Mouse (Mus musculus): Measurements from ENCODE around the gene St6galnac3. TPM values are rescaled to one million over a fixed set of nuclear protein-coding genes. Genes with fewer than 3 reads are reported as not detected.

The St6galnac3 gene
- total and polyA plus RNA-seq, 3 experiments, result 2.2 to 5.2 (median 4.9) TPM

- DNase-seq, result no peak
- H3K4me3 ChIP-seq, result no peak overlapping the region
- 82% methylated on average over 10 of the region's 10 CpGs for WGBS
- no peaks in the 10 kb centered on the region for H3K79me2 ChIP-seq (replicated peaks; ENCODE audit: control insufficient read depth, insufficient read depth, low read length)
- intact Hi-C loops (cut with DNase I), result no loop called here
- TF ChIP-seq CTCF (IDR thresholded peaks at IDR 0.05) (no peak), EP300 (IDR thresholded peaks at IDR 0.05; ENCODE audit: insufficient read depth, low read depth, low read length) (no peak), POLR2A (IDR thresholded peaks at IDR 0.05; ENCODE audit: insufficient read depth, low read depth, low read length) (no peak)
- no peaks in the 10 kb centered on the region for H3K27me3 ChIP-seq (ENCODE audit: control insufficient read depth, insufficient read depth, low read length)
- H3K36me3 ChIP-seq (ENCODE audit: control insufficient read depth, insufficient read depth, low read length), result no peaks in the 10 kb centered on the region
- peaks cover 2% of the 10 kb centered on the region for H3K4me1 ChIP-seq (ENCODE audit: control insufficient read depth, insufficient read depth, low read length)
- no peak overlapping the region for H3K9ac ChIP-seq (ENCODE audit: low read depth, low read length)
- H3K27ac ChIP-seq, result no peak overlapping the region
Observed at GRCm38 (mm10) chr3:153682303-153682702, 42.7 kb downstream of the St6galnac3 start.

- Histone ChIP-seq H3K79me2 (replicated peaks; ENCODE audit: control insufficient read depth, insufficient read depth, low read length) (no peaks in the 10 kb centered on the region), H3K36me3 (ENCODE audit: control insufficient read depth, insufficient read depth, low read length) (no peaks in the 10 kb centered on the region), H3K9ac (ENCODE audit: low read depth, low read length) (no peak overlapping the region), H3K4me3 (no peak overlapping the region), H3K27ac (no peak overlapping the region), H3K27me3 (ENCODE audit: control insufficient read depth, insufficient read depth, low read length) (no peaks in the 10 kb centered on the region), H3K4me1 (ENCODE audit: control insufficient read depth, insufficient read depth, low read length) (peaks cover 5% of the 10 kb centered on the region)
- TF ChIP-seq CTCF (IDR thresholded peaks at IDR 0.05) (no peak), EP300 (IDR thresholded peaks at IDR 0.05; ENCODE audit: insufficient read depth, low read depth, low read length) (no peak), POLR2A (IDR thresholded peaks at IDR 0.05; ENCODE audit: insufficient read depth, low read depth, low read length) (no peak)
- WGBS, result 75% methylated on average over 9 of the region's 9 CpGs
- intact Hi-C loops (cut with DNase I), result no loop called here
- no peak for DNase-seq
Observed at GRCm38 (mm10) chr3:153681720-153682119, 43.3 kb downstream of the St6galnac3 start.

GRCm38 (mm10) chr3:153675832-153676231, 49.1 kb downstream of the St6galnac3 start:
- Histone ChIP-seq H3K4me3 (no peak overlapping the region), H3K79me2 (replicated peaks; ENCODE audit: control insufficient read depth, insufficient read depth, low read length) (no peaks in the 10 kb centered on the region), H3K27me3 (ENCODE audit: control insufficient read depth, insufficient read depth, low read length) (no peaks in the 10 kb centered on the region), H3K36me3 (ENCODE audit: control insufficient read depth, insufficient read depth, low read length) (no peaks in the 10 kb centered on the region), H3K9ac (ENCODE audit: low read depth, low read length) (no peak overlapping the region), H3K27ac (no peak overlapping the region), H3K4me1 (ENCODE audit: control insufficient read depth, insufficient read depth, low read length) (peaks cover 5% of the 10 kb centered on the region)
- no peak for DNase-seq
- TF ChIP-seq CTCF (IDR thresholded peaks at IDR 0.05) (no peak), POLR2A (IDR thresholded peaks at IDR 0.05; ENCODE audit: insufficient read depth, low read depth, low read length) (no peak), EP300 (IDR thresholded peaks at IDR 0.05; ENCODE audit: insufficient read depth, low read depth, low read length) (no peak)
- intact Hi-C loops (cut with DNase I), result no loop called here
- WGBS, result 71% methylated on average over 7 of the region's 7 CpGs

- Histone ChIP-seq H3K79me2 (replicated peaks; ENCODE audit: control insufficient read depth, insufficient read depth, low read length) (no peaks in the 10 kb centered on the region), H3K36me3 (ENCODE audit: control insufficient read depth, insufficient read depth, low read length) (no peaks in the 10 kb centered on the region), H3K4me1 (ENCODE audit: control insufficient read depth, insufficient read depth, low read length) (peaks cover 5% of the 10 kb centered on the region), H3K27me3 (ENCODE audit: control insufficient read depth, insufficient read depth, low read length) (no peaks in the 10 kb centered on the region), H3K4me3 (no peak overlapping the region), H3K27ac (no peak overlapping the region), H3K9ac (ENCODE audit: low read depth, low read length) (no peak overlapping the region)
- WGBS, result 52% methylated on average over 12 of the region's 12 CpGs
- no peak for DNase-seq
- intact Hi-C loops (cut with DNase I), result no loop called here
- TF ChIP-seq CTCF (IDR thresholded peaks at IDR 0.05) (peak; percentile 47), EP300 (IDR thresholded peaks at IDR 0.05; ENCODE audit: insufficient read depth, low read depth, low read length) (no peak)
Observed at GRCm38 (mm10) chr3:153675073-153675472, 49.9 kb downstream of the St6galnac3 start.

- 45% methylated on average over 8 of the region's 8 CpGs for WGBS
- no peaks in the 10 kb centered on the region for H3K36me3 ChIP-seq (ENCODE audit: control insufficient read depth, insufficient read depth, low read length)
- no peaks in the 10 kb centered on the region for H3K27me3 ChIP-seq (ENCODE audit: control insufficient read depth, insufficient read depth, low read length)
- no peak overlapping the region for H3K4me3 ChIP-seq
- peaks cover 5% of the 10 kb centered on the region for H3K4me1 ChIP-seq (ENCODE audit: control insufficient read depth, insufficient read depth, low read length)
- no peak overlapping the region for H3K9ac ChIP-seq (ENCODE audit: low read depth, low read length)
- H3K27ac ChIP-seq, result no peak overlapping the region
- H3K79me2 ChIP-seq (replicated peaks; ENCODE audit: control insufficient read depth, insufficient read depth, low read length), result no peaks in the 10 kb centered on the region
- DNase-seq, result no peak
- TF ChIP-seq EP300 (IDR thresholded peaks at IDR 0.05; ENCODE audit: insufficient read depth, low read depth, low read length) (no peak), POLR2A (IDR thresholded peaks at IDR 0.05; ENCODE audit: insufficient read depth, low read depth, low read length) (no peak), CTCF (IDR thresholded peaks at IDR 0.05) (no peak)
- intact Hi-C loops (cut with DNase I), result no loop called here
Observed at GRCm38 (mm10) chr3:153674359-153674758, 50.6 kb downstream of the St6galnac3 start.

- H3K36me3 ChIP-seq (ENCODE audit: control insufficient read depth, insufficient read depth, low read length), result no peaks in the 10 kb centered on the region
- no peaks in the 10 kb centered on the region for H3K27me3 ChIP-seq (ENCODE audit: control insufficient read depth, insufficient read depth, low read length)
- H3K4me1 ChIP-seq (ENCODE audit: control insufficient read depth, insufficient read depth, low read length), result peaks cover 9% of the 10 kb centered on the region
- 78% methylated on average over 12 of the region's 12 CpGs for WGBS
- intact Hi-C loops (cut with DNase I), result no loop called here
- no peak for TF ChIP-seq POLR2A (IDR thresholded peaks at IDR 0.05; ENCODE audit: insufficient read depth, low read depth, low read length)
- no peak for TF ChIP-seq CTCF (IDR thresholded peaks at IDR 0.05)
- no peak for TF ChIP-seq EP300 (IDR thresholded peaks at IDR 0.05; ENCODE audit: insufficient read depth, low read depth, low read length)
- H3K27ac ChIP-seq, result no peak overlapping the region
- DNase-seq, result no peak
- H3K9ac ChIP-seq (ENCODE audit: low read depth, low read length), result no peak overlapping the region
- no peak overlapping the region for H3K4me3 ChIP-seq
- H3K79me2 ChIP-seq (replicated peaks; ENCODE audit: control insufficient read depth, insufficient read depth, low read length), result no peaks in the 10 kb centered on the region
Observed at GRCm38 (mm10) chr3:153673451-153673850, 51.5 kb downstream of the St6galnac3 start.
